Mouse (Mus musculus) ovary, adult 2 months (tissue): ENCODE data around the gene Tpk1. TPM values are rescaled to one million over a fixed set of nuclear protein-coding genes. Genes with fewer than 3 reads are reported as not detected.

Experiments
- polyA plus RNA-seq: library from polyadenylated mRNA; depleted of rRNA; stranded (reverse); fragments of >200 nt; gene quantifications from 2 replicates; pipeline ENCODE4 v1.2.3, GENCODE M21; 2012; rRNA removed

Gene Tpk1
- polyA plus RNA-seq = 1.8 and 2.0 TPM in 2 replicates

DNA sequence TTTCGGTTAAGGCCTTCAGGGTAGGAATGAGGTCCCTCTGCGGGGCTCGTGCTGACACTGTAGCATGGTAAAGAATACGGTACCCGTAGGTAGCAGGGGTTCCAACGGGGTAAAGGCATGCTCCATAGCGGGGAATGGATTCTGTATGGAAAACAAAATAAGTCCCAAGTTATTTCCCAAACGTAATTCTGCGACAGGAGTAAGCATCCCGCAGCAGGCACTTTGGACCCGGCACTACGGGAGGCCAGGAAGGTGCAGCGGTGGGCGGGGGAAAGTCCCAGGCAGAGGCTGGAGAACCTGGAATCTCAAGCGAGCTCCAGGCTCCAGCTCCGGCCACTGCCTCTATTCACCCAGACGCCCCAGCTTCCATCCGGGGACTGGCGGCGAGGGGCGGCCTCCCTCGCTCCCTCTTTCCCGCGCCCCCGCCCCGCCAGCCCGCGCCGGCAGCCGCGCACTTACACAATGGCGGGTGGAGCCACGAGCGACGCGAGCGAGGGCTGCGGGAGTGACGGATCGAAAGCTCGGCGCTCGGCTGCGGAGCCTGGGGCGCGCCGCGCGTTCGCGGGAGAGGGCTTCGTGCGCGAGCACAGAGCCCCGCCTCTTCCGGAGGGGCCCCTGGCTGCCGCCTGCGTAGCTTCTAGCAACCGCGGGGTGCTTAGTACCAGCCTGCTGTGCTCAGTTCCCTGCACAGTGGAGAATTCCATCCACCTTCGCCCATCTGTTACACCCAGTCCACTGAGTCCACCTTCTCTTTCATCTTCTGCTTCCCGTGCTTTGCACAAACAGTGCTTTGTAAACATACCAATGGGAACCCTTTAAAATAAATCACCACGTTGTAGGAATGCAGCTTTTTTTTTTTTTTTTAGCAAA, at the start of gene Tpk1:
Gene Tpk1, minus strand, starts transcription at position 602 of the 870 bp plus-strand sequence.

DNA sequence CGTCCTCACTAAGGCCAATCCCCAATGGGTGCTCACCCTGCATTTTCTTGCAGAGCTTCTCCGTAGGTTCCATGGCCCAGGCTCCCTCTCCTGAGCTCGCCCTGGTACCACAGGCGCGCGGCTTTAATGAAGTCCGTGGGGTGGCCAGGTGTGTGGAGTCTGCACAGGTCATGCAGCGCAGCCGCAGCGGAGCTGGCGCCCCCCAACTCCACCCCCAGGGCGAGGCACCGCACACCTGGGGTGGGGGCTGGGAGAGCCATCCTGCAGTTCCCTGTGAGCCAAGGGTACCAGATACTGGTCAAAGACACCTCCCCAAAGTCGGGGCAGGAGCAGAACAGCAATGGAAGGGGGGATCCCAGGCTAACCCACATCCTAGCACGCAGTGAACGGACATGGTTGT, 356.6 kb downstream of the Tpk1 start, which contains the start of gene Nobox:
Gene Nobox, minus strand, starts transcription at position 101 of the 400 bp plus-strand sequence.

